Mouse (Mus musculus) intestine, embryonic 14.5 days (tissue): ENCODE data around the gene Scnn1a. TPM values are rescaled to one million over a fixed set of nuclear protein-coding genes. Genes with fewer than 3 reads are reported as not detected.
"Not testable (repeated sequence)": the region's sequence is repeated elsewhere in the genome, so short reads cannot be mapped to it uniquely, and the experiment has no call there.

ENCODE experiments used
- ATAC-seq: fragments of 200-750 bp; cut with Nextera tagmentation; replicated peaks from 2 replicates; pipeline ENCODE4 v1.8.0; 2017; ENCODE audit warnings: low read depth, moderate number of reproducible peaks, moderate TSS enrichment, moderate library complexity; ENCODE audit not compliant: low FRiP score, low TSS enrichment
- DNase-seq: peaks from one replicate; pipeline ENCODE4 v3.0.0-alpha.2; 2018; ENCODE audit warnings: low spot score
- H3K27ac ChIP-seq: fragments of 300-500 bp; sonication (generic); 2 replicates; pipeline ENCODE4 v1.5.1; 2014; ENCODE audit warnings: low read depth, mild to moderate bottlenecking, control low read depth
- H3K27me3 ChIP-seq: fragments of 300-500 bp; sonication (generic); replicated peaks from 2 replicates; pipeline ENCODE4 v1.6.1; 2014; ENCODE audit warnings: low read length, control low read depth; ENCODE audit not compliant: control insufficient read depth, insufficient read depth
- H3K36me3 ChIP-seq: fragments of 300-500 bp; sonication (generic); 2 replicates; pipeline ENCODE4 v1.6.1; 2014; ENCODE audit warnings: low read length, control low read depth; ENCODE audit not compliant: control insufficient read depth, insufficient read depth
- H3K4me1 ChIP-seq: fragments of 300-500 bp; sonication (generic); replicated peaks from 2 replicates; pipeline ENCODE4 v1.6.1; 2014; ENCODE audit warnings: low read length, control low read depth, mixed read lengths; ENCODE audit not compliant: control insufficient read depth, insufficient read depth
- H3K4me2 ChIP-seq: fragments of 300-500 bp; sonication (generic); 2 replicates; pipeline ENCODE4 v1.6.1; 2014; ENCODE audit warnings: low read length
- H3K4me3 ChIP-seq: fragments of 300-500 bp; sonication (generic); 2 replicates; pipeline ENCODE4 v1.5.1; 2014; ENCODE audit warnings: low read depth, low read length, control low read depth, mixed read lengths
- H3K9ac ChIP-seq: fragments of 300-500 bp; sonication (generic); 2 replicates; pipeline ENCODE4 v1.6.1; 2014; ENCODE audit warnings: mild to moderate bottlenecking, low read length
- H3K9me3 ChIP-seq: fragments of 300-500 bp; sonication (generic); 2 replicates; pipeline ENCODE4 v1.6.1; 2016; ENCODE audit warnings: low read length, control low read depth; ENCODE audit not compliant: control insufficient read depth
- WGBS: fragments of 180-500 bp; shearing (Covaris S2); extraction: QIAGEN DNeasy Blood & Tissue Kit; methylation state at CpG from one replicate; pipeline ENCODE4 v1.1.7; 2014; 5-methylcytosine and 5-hydroxymethylcytosine counted together
- polyA plus RNA-seq: library from polyadenylated mRNA; unstranded; fragments of >200 nt; fragmentation: Nextera tagmentation; extraction: Ambion mirVana; gene quantifications from 2 replicates; pipeline ENCODE4 v1.2.1, GENCODE M21; 2014

Scnn1a gene
- polyA plus RNA-seq, result 2.0 TPM in 2 replicates

- Histone ChIP-seq H3K9ac (no peak within 1 kb of the TSS), H3K27me3 (peaks cover 27% of the 10 kb centered on the region), H3K9me3 (no peaks in the 10 kb centered on the region), H3K36me3 (no peaks in the 10 kb centered on the region), H3K4me2 (no peak within 1 kb of the TSS), H3K4me1 (no peaks in the 10 kb centered on the region), H3K27ac (no peak within 1 kb of the TSS), H3K4me3 (no peak within 1 kb of the TSS)
- ATAC-seq, result no peak
- DNase-seq, result no peak
- 100% methylated on average over 1 of the region's 1 CpGs for WGBS
Measured at GRCm38 (mm10) chr6:125320323-125320722, at the start of gene Scnn1a. Gene Scnn1a, plus strand, starts transcription at chr6:125320659.

- H3K4me1 ChIP-seq, result peaks cover 4% of the 10 kb centered on the region
- H3K4me2 ChIP-seq, result peak overlapping the region; percentile 44
- no peaks in the 10 kb centered on the region for H3K9me3 ChIP-seq
- H3K27ac ChIP-seq, result no peak overlapping the region
- H3K9ac ChIP-seq, result no peak overlapping the region
- no peaks in the 10 kb centered on the region for H3K36me3 ChIP-seq
- DNase-seq, result peak; percentile 95
- no peaks in the 10 kb centered on the region for H3K27me3 ChIP-seq
- ATAC-seq, result peak; percentile 87
- WGBS, result 16% methylated on average over 17 of the region's 17 CpGs
- H3K4me3 ChIP-seq, result no peak overlapping the region
Measured at GRCm38 (mm10) chr6:125271455-125272227, 48.8 kb upstream of the Scnn1a start.

- no peak overlapping the region for H3K9ac ChIP-seq
- DNase-seq, result no peak
- no peaks in the 10 kb centered on the region for H3K27me3 ChIP-seq
- no peak overlapping the region for H3K4me3 ChIP-seq
- H3K27ac ChIP-seq, result no peak overlapping the region
- H3K9me3 ChIP-seq, result no peaks in the 10 kb centered on the region
- ATAC-seq, result no peak
- H3K4me1 ChIP-seq, result peaks cover 4% of the 10 kb centered on the region
- WGBS, result 77% methylated on average over 10 of the region's 10 CpGs
- H3K36me3 ChIP-seq, result no peaks in the 10 kb centered on the region
- no peak overlapping the region for H3K4me2 ChIP-seq
Measured at GRCm38 (mm10) chr6:125272228-125272785, 48.2 kb upstream of the Scnn1a start.

- no peaks in the 10 kb centered on the region for H3K9me3 ChIP-seq
- H3K27me3 ChIP-seq, result no peaks in the 10 kb centered on the region
- H3K36me3 ChIP-seq, result no peaks in the 10 kb centered on the region
- H3K4me2 ChIP-seq, result no peak overlapping the region
- no peak overlapping the region for H3K9ac ChIP-seq
- WGBS, result 55% methylated on average over 15 of the region's 15 CpGs
- peaks cover 4% of the 10 kb centered on the region for H3K4me1 ChIP-seq
- H3K4me3 ChIP-seq, result no peak overlapping the region
- DNase-seq (peak; percentile 66), ATAC-seq (no peak)
- no peak overlapping the region for H3K27ac ChIP-seq
Measured at GRCm38 (mm10) chr6:125274841-125275563, 45.5 kb upstream of the Scnn1a start.

- H3K9me3 ChIP-seq, result no peaks in the 10 kb centered on the region
- no peaks in the 10 kb centered on the region for H3K36me3 ChIP-seq
- H3K27me3 ChIP-seq, result no peaks in the 10 kb centered on the region
- ATAC-seq, result no peak
- no peak overlapping the region for H3K4me2 ChIP-seq
- 60% methylated on average over 8 of the region's 8 CpGs for WGBS
- no peak overlapping the region for H3K4me3 ChIP-seq
- DNase-seq, result no peak
- no peaks in the 10 kb centered on the region for H3K4me1 ChIP-seq
- H3K27ac ChIP-seq, result no peak overlapping the region
- H3K9ac ChIP-seq, result no peak overlapping the region
Measured at GRCm38 (mm10) chr6:125279729-125280128, 40.7 kb upstream of the Scnn1a start.

- not testable (repeated sequence) for H3K9ac ChIP-seq, DNase-seq, H3K4me2 ChIP-seq, H3K4me3 ChIP-seq, H3K36me3 ChIP-seq, H3K9me3 ChIP-seq, H3K27me3 ChIP-seq, H3K4me1 ChIP-seq, H3K27ac ChIP-seq, ATAC-seq
- 93% methylated on average over 13 of the region's 13 CpGs for WGBS
Measured at GRCm38 (mm10) chr6:125282721-125283120, 37.7 kb upstream of the Scnn1a start.

GRCm38 (mm10) chr6:125284250-125284649 is 36.2 kb upstream of the Scnn1a start:
- no peak overlapping the region for H3K4me2 ChIP-seq
- WGBS, result 35% methylated on average over 8 of the region's 8 CpGs
- H3K27me3 ChIP-seq, result no peaks in the 10 kb centered on the region

GRCm38 (mm10) chr6:125284751-125285150 is 35.7 kb upstream of the Scnn1a start:
- Histone ChIP-seq H3K27ac (no peak overlapping the region), H3K4me3 (no peak overlapping the region), H3K9ac (no peak overlapping the region), H3K4me1 (no peaks in the 10 kb centered on the region), H3K36me3 (no peaks in the 10 kb centered on the region), H3K4me2 (no peak overlapping the region), H3K27me3 (no peaks in the 10 kb centered on the region), H3K9me3 (no peaks in the 10 kb centered on the region)
- WGBS, result 83% methylated on average over 7 of the region's 7 CpGs
- no peak for ATAC-seq
- no peak for DNase-seq

More at GRCm38 (mm10) chr6:125284250-125284649, 36.2 kb upstream of the Scnn1a start:
- Histone ChIP-seq H3K36me3 (no peaks in the 10 kb centered on the region), H3K4me3 (no peak overlapping the region), H3K27ac (peak overlapping the region; percentile 7; the same call in 1 of the 2 replicates), H3K4me1 (no peaks in the 10 kb centered on the region), H3K9ac (no peak overlapping the region), H3K9me3 (no peaks in the 10 kb centered on the region)
- DNase-seq (no peak), ATAC-seq (no peak)
